Mouse (Mus musculus) hindbrain, embryonic 14.5 days (tissue): ENCODE data around the gene Gatad2b. TPM values are rescaled to one million over a fixed set of nuclear protein-coding genes. Genes with fewer than 3 reads are reported as not detected.

ENCODE experiments used
- ATAC-seq: fragments of 200-750 bp; cut with Nextera tagmentation; 2 replicates; pipeline ENCODE4 v1.8.0; 2017; ENCODE audit warnings: moderate number of reproducible peaks, mild to moderate bottlenecking, moderate TSS enrichment, moderate library complexity; ENCODE audit not compliant: low FRiP score
- DNase-seq: peaks from one replicate; pipeline ENCODE4 v3.0.0-alpha.2; 2015; ENCODE audit warnings: low spot score
- H3K27ac ChIP-seq: fragments of 300-500 bp; sonication (generic); 2 replicates; pipeline ENCODE4 v1.5.1; 2014; ENCODE audit warnings: mild to moderate bottlenecking, moderate library complexity
- H3K27me3 ChIP-seq: fragments of 300-500 bp; sonication (generic); 2 replicates; pipeline ENCODE4 v1.6.1; 2014; ENCODE audit warnings: mild to moderate bottlenecking, low read length, mixed read lengths; ENCODE audit not compliant: control insufficient read depth, insufficient read depth
- H3K36me3 ChIP-seq: fragments of 300-500 bp; sonication (generic); replicated peaks from 2 replicates; pipeline ENCODE4 v1.6.1; 2014; ENCODE audit not compliant: control insufficient read depth, insufficient read depth
- H3K4me1 ChIP-seq: fragments of 300-500 bp; sonication (generic); replicated peaks from 2 replicates; pipeline ENCODE4 v1.6.1; 2014; ENCODE audit warnings: antibody characterized with exemption, low read length, mixed read lengths; ENCODE audit not compliant: control insufficient read depth, insufficient read depth
- H3K4me2 ChIP-seq: fragments of 300-500 bp; sonication (generic); replicated peaks from 2 replicates; pipeline ENCODE4 v1.6.1; 2014; ENCODE audit warnings: mild to moderate bottlenecking, moderate library complexity
- H3K4me3 ChIP-seq: fragments of 300-500 bp; sonication (generic); replicated peaks from 2 replicates; pipeline ENCODE4 v1.5.1; 2014; ENCODE audit warnings: mild to moderate bottlenecking, low read length
- H3K9ac ChIP-seq: fragments of 300-500 bp; sonication (generic); 2 replicates; pipeline ENCODE4 v1.6.1; 2014
- H3K9me3 ChIP-seq: fragments of 300-500 bp; sonication (generic); 2 replicates; pipeline ENCODE4 v1.6.1; 2016; ENCODE audit warnings: low read length; ENCODE audit not compliant: control insufficient read depth
- WGBS: fragments of 180-500 bp; shearing (Covaris S2); extraction: QIAGEN DNeasy Blood & Tissue Kit; methylation state at CpG from one replicate; pipeline ENCODE4 v1.1.7; 2014; 5-methylcytosine and 5-hydroxymethylcytosine counted together
- polyA plus RNA-seq: library from polyadenylated mRNA; unstranded; fragments of >200 nt; fragmentation: Nextera tagmentation; extraction: Ambion mirVana; gene quantifications from 2 replicates; pipeline ENCODE4 v1.2.1, GENCODE M21; 2014

Gene Gatad2b
- polyA plus RNA-seq, 1 experiment from 2014 or later = 14.7 TPM

DNA sequence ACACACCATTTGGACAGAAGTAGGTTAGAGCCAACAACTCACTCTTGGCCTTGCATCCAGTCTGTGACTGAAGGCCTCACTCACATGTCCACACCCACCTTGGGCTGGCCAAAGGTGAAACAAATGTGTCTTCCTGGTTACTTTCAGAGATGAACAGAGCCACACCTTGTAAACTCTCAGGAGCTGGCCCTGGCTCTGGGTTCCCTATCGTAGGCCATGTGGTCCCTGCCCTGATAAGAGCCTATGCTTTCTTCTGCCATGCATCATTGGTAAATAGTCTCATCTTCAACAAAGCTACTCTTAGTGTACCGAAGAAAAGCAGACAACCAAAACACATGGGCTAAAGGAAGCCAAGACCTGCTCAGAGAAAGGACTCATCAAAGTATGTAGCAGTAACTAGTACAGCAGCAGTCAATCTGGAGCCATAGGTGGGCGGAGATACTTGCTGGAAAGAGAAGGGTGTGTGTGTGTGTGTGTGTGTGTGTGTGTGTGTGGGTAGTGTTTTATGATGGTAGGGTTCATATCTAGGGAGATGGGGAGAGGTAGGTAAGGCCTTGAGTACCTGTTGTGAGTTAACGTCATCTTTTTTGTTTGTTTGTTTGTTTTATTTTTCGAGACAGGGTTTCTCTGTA lies 74.1 kb downstream of the Gatad2b start:
- Histone ChIP-seq H3K9ac (no peak overlapping the region), H3K4me3 (no peak overlapping the region), H3K27me3 (no peaks in the 10 kb centered on the region), H3K27ac (no peak overlapping the region), H3K9me3 (no peaks in the 10 kb centered on the region), H3K4me2 (no peak overlapping the region), H3K4me1 (no peaks in the 10 kb centered on the region), H3K36me3 (peaks cover 7% of the 10 kb centered on the region; the same call in 1 of the 2 replicates)
- ATAC-seq (no peak), DNase-seq (no peak)
- WGBS = 95% methylated on average over 5 of the region's 5 CpGs

DNA sequence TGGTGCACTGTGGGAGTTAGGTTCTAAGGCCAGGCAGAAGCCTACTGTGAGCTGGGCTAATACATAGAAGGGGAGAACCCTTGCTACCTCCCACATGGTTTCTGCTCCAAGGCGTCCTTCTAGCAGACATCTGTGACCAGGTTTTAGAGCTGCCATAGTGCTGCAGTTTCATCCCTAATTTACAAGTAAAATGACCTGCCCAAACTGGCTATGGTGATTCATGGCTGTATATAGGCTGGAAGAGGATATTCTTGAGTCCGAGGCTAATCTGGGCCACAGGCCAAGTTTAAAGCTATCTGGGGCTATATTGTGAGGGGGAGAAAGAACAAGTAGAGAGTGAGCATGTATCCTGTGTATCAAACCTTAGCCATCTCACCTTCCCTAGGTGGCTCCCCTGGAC lies 76.1 kb downstream of the Gatad2b start:
- Histone ChIP-seq H3K4me1 (no peaks in the 10 kb centered on the region), H3K4me3 (no peak overlapping the region), H3K9me3 (no peaks in the 10 kb centered on the region), H3K4me2 (no peak overlapping the region), H3K27me3 (no peaks in the 10 kb centered on the region), H3K9ac (no peak overlapping the region), H3K27ac (no peak overlapping the region), H3K36me3 (no peaks in the 10 kb centered on the region)
- DNase-seq (no peak), ATAC-seq (no peak)
- 24% methylated on average over 2 of the region's 2 CpGs for WGBS

DNA sequence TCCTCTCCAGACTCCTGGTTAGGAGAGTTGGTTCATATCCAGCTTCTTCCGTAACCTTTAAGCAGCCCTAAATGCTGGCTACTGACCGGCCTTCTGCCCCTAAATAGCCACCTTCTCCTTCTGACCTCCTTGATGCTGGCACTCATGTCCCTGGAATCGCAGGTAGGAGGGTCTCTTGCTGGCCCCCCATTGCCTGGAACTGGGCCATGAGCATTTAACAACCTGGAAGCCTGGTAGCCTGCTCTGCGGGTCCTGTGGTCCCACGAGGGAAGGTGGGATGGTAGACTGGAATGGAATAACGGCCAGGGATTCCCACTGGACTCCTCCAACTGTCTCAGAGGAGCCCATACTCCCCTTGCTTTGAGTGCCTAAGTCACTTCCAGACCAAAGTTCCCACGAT lies 78.9 kb downstream of the Gatad2b start:
- Histone ChIP-seq H3K4me3 (no peak overlapping the region), H3K27ac (no peak overlapping the region), H3K4me2 (no peak overlapping the region), H3K36me3 (no peaks in the 10 kb centered on the region), H3K4me1 (peaks cover 5% of the 10 kb centered on the region; the same call in 1 of the 2 replicates), H3K9ac (no peak overlapping the region), H3K27me3 (no peaks in the 10 kb centered on the region), H3K9me3 (no peaks in the 10 kb centered on the region)
- DNase-seq (no peak), ATAC-seq (no peak)
- 76% methylated on average over 7 of the region's 7 CpGs for WGBS

DNA sequence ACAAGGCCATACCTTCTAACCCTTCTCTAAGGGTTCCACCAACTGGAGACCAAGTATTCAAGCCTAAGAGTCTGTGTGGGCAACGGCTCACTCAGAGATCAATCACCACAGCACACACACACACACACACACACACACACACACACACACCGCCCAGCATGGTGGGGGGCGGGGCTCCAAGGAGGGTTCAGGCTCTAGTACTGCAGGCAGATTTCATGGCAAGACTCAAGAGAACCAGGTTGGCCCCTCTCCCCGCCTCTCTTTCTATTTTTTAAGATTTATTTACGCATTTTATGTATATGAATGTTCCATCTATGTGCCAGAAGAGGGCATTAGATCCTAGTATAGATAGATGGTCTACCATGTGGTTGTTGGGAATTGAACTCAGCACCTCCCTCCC lies 79.8 kb downstream of the Gatad2b start:
- DNase-seq = no peak
- no peak overlapping the region for H3K27ac ChIP-seq
- 64% methylated on average over 5 of the region's 5 CpGs for WGBS

DNA sequence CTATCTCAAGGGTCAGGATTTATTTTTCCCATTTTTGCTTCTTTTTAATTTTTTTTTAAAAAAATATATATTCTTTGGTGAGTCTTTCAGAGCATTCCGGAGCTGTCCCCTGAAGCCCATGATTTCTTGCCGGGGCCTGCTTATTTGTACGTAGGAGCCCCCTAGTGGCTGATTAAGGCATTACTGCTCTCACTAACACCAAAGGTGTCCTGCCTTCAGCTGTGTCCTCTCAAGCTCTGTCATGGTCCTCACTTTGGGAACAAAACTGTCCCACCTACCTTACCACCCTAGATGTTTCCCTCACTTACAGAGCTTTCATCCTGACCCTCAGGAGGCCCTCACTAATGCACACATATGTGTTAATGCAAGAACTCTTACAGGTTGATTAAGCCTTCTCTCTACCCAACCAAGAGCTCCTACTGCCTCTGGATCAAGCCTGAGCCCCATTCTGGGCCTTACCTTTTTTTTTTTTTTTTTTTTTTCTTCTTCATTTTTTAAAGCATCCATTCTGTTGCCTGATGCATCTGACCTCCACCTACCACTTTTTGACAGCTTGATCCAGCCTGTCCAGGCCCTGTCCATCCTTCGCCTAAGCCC lies 80.6 kb downstream of the Gatad2b start:
- H3K9me3 ChIP-seq = no peaks in the 10 kb centered on the region
- no peak overlapping the region for H3K27ac ChIP-seq
- peaks cover 5% of the 10 kb centered on the region; the same call in 1 of the 2 replicates for H3K4me1 ChIP-seq
- H3K4me2 ChIP-seq = no peak overlapping the region
- DNase-seq (peak; percentile 89), ATAC-seq (peak; percentile 78)
- H3K4me3 ChIP-seq = no peak overlapping the region
- H3K36me3 ChIP-seq = no peaks in the 10 kb centered on the region
- H3K9ac ChIP-seq = no peak overlapping the region
- H3K27me3 ChIP-seq = no peaks in the 10 kb centered on the region
- WGBS = 28% methylated on average over 4 of the region's 4 CpGs

More for the DNA sequence above, 79.8 kb downstream of the Gatad2b start:
- Histone ChIP-seq H3K36me3 (no peaks in the 10 kb centered on the region), H3K27me3 (no peaks in the 10 kb centered on the region), H3K4me3 (no peak overlapping the region), H3K4me1 (peaks cover 5% of the 10 kb centered on the region; the same call in 1 of the 2 replicates), H3K9me3 (no peaks in the 10 kb centered on the region), H3K9ac (no peak overlapping the region), H3K4me2 (no peak overlapping the region)
- ATAC-seq = 0 out of 2 replicates have a peak, but pooled peaks have one; percentile 12

DNA sequence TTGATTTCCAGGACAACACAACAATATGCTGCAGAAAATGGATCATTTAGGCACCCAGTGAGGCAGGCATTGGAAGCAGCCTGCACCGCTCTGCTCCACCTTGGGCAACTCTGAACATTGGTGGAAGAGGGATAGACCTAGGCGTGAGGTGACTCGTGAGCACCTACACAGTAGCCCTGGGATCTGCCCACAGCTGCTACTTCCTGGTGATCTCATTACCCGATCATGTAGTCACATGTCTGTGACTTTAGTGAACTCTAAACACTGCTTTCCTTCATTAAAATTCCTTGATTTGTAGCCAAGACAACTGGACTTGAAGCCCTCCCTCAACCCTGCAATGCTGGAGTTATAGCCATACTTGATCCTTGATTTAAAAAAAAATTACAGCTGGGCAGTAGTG lies 81.4 kb downstream of the Gatad2b start:
- Histone ChIP-seq H3K4me1 (peaks cover 5% of the 10 kb centered on the region; the same call in 1 of the 2 replicates), H3K27ac (no peak overlapping the region), H3K9ac (no peak overlapping the region), H3K4me3 (no peak overlapping the region), H3K9me3 (no peaks in the 10 kb centered on the region), H3K36me3 (no peaks in the 10 kb centered on the region), H3K27me3 (no peaks in the 10 kb centered on the region), H3K4me2 (no peak overlapping the region)
- ATAC-seq = no peak
- 95% methylated on average over 4 of the region's 4 CpGs for WGBS
- DNase-seq = no peak

DNA sequence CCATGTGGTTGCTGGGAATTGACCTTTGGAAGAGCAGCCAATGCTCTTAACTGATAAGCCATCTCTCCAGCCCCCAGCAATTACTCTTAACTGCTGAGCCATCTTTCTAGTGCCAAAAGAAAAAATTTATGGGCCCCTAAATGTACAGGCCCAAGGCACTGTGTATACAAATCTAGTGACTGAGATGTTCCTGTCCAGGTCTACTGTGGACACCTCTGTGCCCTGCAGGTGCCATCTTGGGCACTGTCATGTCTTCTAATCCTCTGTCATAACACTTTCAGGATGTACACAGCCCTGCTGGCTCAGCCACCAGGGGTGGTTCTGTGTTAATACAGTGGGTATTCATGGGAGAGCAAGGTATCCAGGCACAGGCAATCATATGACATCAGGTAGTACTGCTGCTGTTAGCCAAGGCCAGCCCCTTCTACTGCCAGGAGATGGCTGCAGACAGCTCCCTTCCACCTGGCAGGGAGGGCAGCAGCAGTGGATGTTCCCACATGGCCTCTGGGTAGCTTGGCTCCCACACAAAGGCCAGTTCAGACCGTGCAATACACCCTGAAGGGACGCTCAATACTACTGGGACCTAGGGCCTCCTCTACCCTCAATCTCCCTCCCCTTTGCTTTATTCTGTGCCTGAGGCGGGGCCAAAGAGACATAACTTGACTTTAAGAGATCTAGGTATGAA lies 82.7 kb downstream of the Gatad2b start:
- ATAC-seq (0 out of 2 replicates have a peak, but pooled peaks have one; percentile 25), DNase-seq (no peak)
- H3K27ac ChIP-seq = no peak overlapping the region
- WGBS = 9% methylated on average over 3 of the region's 3 CpGs
- no peak overlapping the region for H3K4me3 ChIP-seq
- H3K36me3 ChIP-seq = no peaks in the 10 kb centered on the region
- H3K4me1 ChIP-seq = peaks cover 5% of the 10 kb centered on the region; the same call in 1 of the 2 replicates
- no peak overlapping the region for H3K4me2 ChIP-seq
- no peaks in the 10 kb centered on the region for H3K27me3 ChIP-seq
- no peak overlapping the region for H3K9ac ChIP-seq
- H3K9me3 ChIP-seq = no peaks in the 10 kb centered on the region

DNA sequence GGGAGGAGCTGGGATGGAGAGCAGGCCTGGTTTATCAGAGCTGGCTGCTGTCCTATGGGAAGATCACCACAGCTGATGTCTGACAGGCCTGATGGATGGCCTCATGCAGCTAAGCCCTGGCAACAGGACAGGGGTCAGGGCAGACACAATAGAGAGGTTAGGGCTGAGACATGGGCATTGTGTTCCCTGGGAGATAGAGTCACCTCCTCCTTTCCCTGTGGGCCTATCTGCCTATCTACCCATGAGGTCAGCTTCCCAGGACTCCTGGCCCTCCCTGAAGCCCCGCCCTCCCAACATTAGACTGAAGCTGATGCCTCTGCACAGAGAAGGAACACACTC lies 83.2 kb downstream of the Gatad2b start:
- WGBS = 20% methylated on average over 1 of the region's 1 CpGs
- no peak overlapping the region; the same call in 1 of the 2 replicates for H3K9ac ChIP-seq

DNA sequence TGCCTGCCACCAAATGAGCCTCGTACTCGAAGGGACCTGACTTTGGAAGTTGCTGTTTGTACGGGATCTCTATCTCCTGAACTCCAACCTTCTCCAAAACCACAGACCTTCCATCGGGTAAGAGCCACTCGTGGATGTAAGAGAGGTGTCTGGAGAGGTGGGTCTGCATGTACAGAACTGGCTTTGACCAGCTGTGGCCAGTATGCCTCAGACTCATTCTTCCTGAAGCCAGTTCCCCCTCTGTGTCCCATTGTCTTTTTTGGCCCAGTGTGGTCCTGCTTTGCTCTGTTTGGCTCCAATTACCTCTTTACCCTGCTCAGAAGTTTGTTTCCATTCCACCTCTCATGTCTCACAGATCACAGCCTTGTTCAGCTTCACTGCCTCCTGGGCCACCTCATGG lies 85.5 kb downstream of the Gatad2b start:
- H3K4me2 ChIP-seq = no peak overlapping the region
- H3K9me3 ChIP-seq = no peaks in the 10 kb centered on the region
- peaks cover 5% of the 10 kb centered on the region; the same call in 1 of the 2 replicates for H3K4me1 ChIP-seq
- no peak overlapping the region for H3K9ac ChIP-seq
- WGBS = 81% methylated on average over 5 of the region's 5 CpGs
- no peaks in the 10 kb centered on the region for H3K27me3 ChIP-seq
- no peak overlapping the region for H3K27ac ChIP-seq
- H3K4me3 ChIP-seq = no peak overlapping the region
- DNase-seq = no peak
- no peak for ATAC-seq
- no peaks in the 10 kb centered on the region for H3K36me3 ChIP-seq

More for the DNA sequence above, 83.2 kb downstream of the Gatad2b start:
- Histone ChIP-seq H3K27ac (0 out of 2 replicates have a peak overlapping the region, but pooled peaks have one; percentile 17), H3K36me3 (no peaks in the 10 kb centered on the region), H3K4me2 (no peak overlapping the region), H3K4me3 (no peak overlapping the region), H3K4me1 (peaks cover 5% of the 10 kb centered on the region; the same call in 1 of the 2 replicates), H3K9me3 (no peaks in the 10 kb centered on the region), H3K27me3 (no peaks in the 10 kb centered on the region)
- DNase-seq (no peak), ATAC-seq (peak; percentile 22; the same call in 1 of the 2 replicates)
